Mouse (Mus musculus): ENCODE measurements around the gene Slc25a39. TPM values are rescaled to one million over a fixed set of nuclear protein-coding genes. Genes with fewer than 3 reads are reported as not detected.
A peak's percentile ranks its signal among the peaks of the same experiment; 100 is the strongest.

Gene Slc25a39
- polyA plus RNA-seq, 1 experiment from 2014 or later = 180 TPM

DNA sequence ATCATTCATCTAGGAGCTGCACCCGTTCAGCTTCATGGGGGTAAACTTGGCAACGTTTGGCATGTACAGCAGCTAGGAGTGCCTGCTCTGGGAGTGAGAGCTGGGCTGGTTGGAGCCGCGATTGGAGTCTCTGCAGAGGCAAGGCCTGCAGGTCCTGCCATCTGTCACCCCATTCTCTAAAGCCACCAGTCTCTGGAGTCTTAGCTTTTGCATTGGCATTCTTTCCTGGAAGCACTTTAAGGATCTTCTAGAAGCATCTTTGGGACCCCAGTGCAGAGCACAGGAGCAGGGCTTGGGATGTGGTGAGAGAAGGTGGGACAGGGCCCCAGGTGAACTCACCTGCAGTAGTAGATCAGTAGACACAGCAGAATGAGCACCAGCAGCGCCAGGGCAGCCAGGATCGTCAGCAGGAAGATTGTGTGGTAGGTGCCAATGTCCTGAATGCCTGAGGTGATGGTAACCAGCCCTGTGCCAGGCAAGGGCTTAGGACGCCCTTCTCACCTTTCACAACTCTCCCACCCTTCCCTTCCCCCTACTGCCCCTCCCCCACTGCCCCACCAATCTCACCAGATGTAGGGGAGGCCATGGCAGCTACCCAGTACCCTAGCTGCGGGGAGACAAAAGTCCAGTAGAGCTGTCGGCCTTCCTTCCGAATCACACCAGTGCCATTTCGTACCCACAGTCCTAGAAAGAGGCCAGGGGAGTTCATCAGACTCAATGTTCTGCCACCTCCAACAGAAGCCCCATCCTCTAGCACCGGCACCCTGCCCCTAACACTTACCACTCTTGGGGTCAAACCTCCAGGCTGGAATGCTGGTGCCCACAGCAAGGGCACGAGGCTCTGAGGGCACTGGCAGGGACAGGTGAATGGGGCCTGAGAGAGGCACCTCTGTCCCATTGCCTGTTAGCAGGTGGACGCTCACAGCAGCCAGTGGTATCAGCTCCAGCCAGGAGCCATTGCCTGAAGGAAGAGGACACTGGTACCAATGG, 31.6 kb upstream of the Slc25a39 start:
- 0 out of 2 replicates have a peak, but pooled peaks cover 4% of the 10 kb centered on the region for H3K27me3 ChIP-seq (ENCODE audit: control insufficient read depth, insufficient read depth, low read length)
- no peaks in the 10 kb centered on the region for H3K9me3 ChIP-seq (ENCODE audit: control insufficient read depth, low read length)
- H3K4me1 ChIP-seq (ENCODE audit: control insufficient read depth, insufficient read depth, low read length) = peaks cover 11% of the 10 kb centered on the region
- no peak overlapping the region for H3K4me3 ChIP-seq (ENCODE audit: low read depth, low read length)
- WGBS = 73% methylated on average over 14 of the region's 14 CpGs
- no peak for DNase-seq (ENCODE audit: low spot score)
- H3K27ac ChIP-seq (replicated peaks; ENCODE audit: low read depth, low read length) = no peak overlapping the region
- peaks cover 12% of the 10 kb centered on the region for H3K36me3 ChIP-seq (ENCODE audit: control insufficient read depth, insufficient read depth, low read length)
- H3K9ac ChIP-seq (ENCODE audit: low read length) = no peak overlapping the region
- no peak overlapping the region for H3K4me2 ChIP-seq (ENCODE audit: low read depth, severe bottlenecking)
- ATAC-seq (ENCODE audit: insufficient number of reproducible peaks, low FRiP score, low TSS enrichment, low read depth) = no peak

DNA sequence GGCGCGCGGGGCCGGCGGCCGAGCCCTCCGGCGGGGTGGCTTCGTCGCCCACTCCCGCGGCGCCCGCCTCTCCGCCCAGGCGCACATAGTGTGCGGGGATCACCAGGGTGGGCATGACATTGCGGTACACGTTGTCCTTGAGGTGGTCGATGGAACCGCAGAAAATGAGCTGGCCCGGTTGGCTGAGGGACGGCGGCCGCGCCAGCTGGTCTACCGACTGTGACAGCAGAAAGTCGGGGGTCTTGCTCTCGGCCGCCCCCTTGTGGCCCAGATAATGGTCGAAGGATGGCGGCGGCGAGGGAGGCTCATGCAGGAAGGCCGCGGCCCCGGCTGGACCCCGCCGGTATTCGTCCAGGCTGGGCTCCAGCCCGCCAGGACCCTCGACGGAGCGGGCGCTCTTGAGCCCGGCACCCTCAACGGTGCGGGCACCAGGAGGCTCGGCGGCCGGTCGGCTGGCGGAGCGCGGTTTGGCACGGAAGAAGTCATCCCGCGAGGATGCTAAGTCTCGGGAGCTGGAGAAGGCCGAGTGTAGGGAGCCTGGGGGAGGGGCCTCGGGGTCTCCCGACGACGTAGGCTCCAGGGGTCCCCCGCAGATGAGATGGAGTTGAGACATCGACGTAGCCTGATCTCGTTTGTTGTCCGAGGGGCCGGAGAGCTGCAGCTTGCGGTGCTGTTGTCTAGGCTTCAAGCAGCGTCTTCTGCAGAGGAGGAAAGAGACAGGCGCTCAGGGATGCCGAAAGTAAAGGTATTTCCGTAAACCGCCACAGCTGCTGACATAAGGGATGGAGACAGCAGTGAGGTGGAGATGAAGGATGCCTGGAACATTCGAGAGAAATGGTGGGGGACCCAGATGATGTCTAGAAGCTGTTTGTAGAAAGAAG, 30.7 kb upstream of the Slc25a39 start:
- Histone ChIP-seq H3K27me3 (ENCODE audit: control insufficient read depth, insufficient read depth, low read length) (0 out of 2 replicates have a peak, but pooled peaks cover 4% of the 10 kb centered on the region), H3K9ac (ENCODE audit: low read length) (peak overlapping the region; percentile 39; the same call in 1 of the 2 replicates), H3K9me3 (ENCODE audit: control insufficient read depth, low read length) (no peaks in the 10 kb centered on the region), H3K27ac (replicated peaks; ENCODE audit: low read depth, low read length) (no peak overlapping the region), H3K4me3 (ENCODE audit: low read depth, low read length) (peak overlapping the region; percentile 32), H3K36me3 (ENCODE audit: control insufficient read depth, insufficient read depth, low read length) (peaks cover 14% of the 10 kb centered on the region), H3K4me2 (ENCODE audit: low read depth, severe bottlenecking) (peak overlapping the region; percentile 82), H3K4me1 (ENCODE audit: control insufficient read depth, insufficient read depth, low read length) (peaks cover 11% of the 10 kb centered on the region)
- WGBS = 6% methylated on average over 77 of the region's 77 CpGs
- DNase-seq (ENCODE audit: low spot score) (peak; percentile 98), ATAC-seq (ENCODE audit: insufficient number of reproducible peaks, low FRiP score, low TSS enrichment, low read depth) (peak; percentile 23; the same call in 1 of the 2 replicates)

DNA sequence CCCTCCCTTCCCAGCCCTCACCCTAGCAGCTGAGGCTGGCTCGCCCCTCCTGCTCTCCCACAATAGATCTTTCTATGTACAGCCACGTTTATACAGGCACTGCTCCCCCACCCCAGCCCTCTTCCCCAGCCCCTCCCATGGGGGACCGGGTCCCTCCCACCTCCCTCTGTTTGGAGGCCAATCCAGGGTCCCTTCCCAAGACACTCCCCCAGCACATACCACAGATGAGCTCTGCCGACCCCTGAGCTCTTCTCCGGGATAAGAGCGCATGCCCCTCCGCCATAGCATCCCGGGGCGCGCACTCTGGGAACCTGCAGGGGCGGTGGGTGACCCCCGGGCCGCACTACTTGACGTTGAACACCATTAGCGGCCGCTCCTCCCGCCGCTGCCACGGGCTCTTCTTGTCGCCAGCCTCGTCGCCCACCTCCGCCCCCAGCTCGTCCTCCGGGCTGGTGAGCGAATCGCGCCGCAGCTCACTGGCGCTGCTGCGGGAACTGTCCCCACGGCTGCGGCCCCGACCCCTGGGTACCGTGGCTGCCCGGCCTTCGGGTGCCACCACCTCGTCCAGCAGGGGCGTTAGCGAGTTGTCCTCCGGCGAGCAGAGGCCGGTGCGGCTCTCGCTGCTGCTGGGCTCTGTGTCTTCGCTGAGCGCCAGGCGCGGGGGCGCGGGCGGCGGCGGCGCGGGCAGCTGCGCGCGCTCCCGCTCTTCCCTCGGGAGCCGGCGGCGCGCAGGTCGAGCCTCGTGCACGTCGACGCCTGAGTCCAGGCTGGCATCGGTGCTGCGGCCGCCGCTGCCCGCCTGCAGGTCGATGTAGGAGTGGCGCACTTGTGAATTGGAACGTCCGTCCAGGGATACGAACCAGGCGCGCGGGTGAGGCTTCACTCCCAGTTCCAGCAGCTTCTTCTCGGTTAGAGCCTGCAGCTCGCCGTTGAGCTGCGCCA, 29.6 kb upstream of the Slc25a39 start:
- no peak for ATAC-seq (ENCODE audit: insufficient number of reproducible peaks, low FRiP score, low TSS enrichment, low read depth)

DNA sequence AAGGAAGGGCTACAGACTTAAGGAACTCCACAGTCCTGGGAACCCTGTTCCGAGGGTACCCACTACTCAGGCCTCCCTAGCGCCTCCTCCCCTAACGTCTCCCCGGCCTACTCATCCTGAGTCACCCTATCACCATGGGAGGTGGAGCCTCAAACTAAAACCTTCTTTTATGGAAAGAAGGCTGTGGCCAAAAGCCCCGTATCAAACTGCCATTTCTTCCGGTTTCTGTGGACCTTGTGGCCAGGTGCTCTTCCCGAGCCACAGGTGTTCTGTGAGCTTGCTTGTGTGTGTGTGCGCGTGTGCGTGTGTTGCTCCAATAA, 28.7 kb upstream of the Slc25a39 start:
- no peak overlapping the region for H3K4me2 ChIP-seq (ENCODE audit: low read depth, severe bottlenecking)
- H3K27me3 ChIP-seq (ENCODE audit: control insufficient read depth, insufficient read depth, low read length) = 0 out of 2 replicates have a peak, but pooled peaks cover 4% of the 10 kb centered on the region
- no peak for DNase-seq (ENCODE audit: low spot score)
- no peak overlapping the region for H3K9ac ChIP-seq (ENCODE audit: low read length)
- no peak for ATAC-seq (ENCODE audit: insufficient number of reproducible peaks, low FRiP score, low TSS enrichment, low read depth)
- 84% methylated on average over 10 of the region's 10 CpGs for WGBS
- H3K9me3 ChIP-seq (ENCODE audit: control insufficient read depth, low read length) = no peaks in the 10 kb centered on the region
- peaks cover 9% of the 10 kb centered on the region for H3K36me3 ChIP-seq (ENCODE audit: control insufficient read depth, insufficient read depth, low read length)
- no peak overlapping the region for H3K4me3 ChIP-seq (ENCODE audit: low read depth, low read length)
- no peak overlapping the region for H3K27ac ChIP-seq (replicated peaks; ENCODE audit: low read depth, low read length)
- peaks cover 11% of the 10 kb centered on the region for H3K4me1 ChIP-seq (ENCODE audit: control insufficient read depth, insufficient read depth, low read length)

More for the DNA sequence above, 29.6 kb upstream of the Slc25a39 start:
- Histone ChIP-seq H3K27ac (replicated peaks; ENCODE audit: low read depth, low read length) (no peak overlapping the region), H3K4me1 (ENCODE audit: control insufficient read depth, insufficient read depth, low read length) (peaks cover 11% of the 10 kb centered on the region), H3K4me2 (ENCODE audit: low read depth, severe bottlenecking) (peak overlapping the region; percentile 82), H3K4me3 (ENCODE audit: low read depth, low read length) (peak overlapping the region; percentile 32), H3K27me3 (ENCODE audit: control insufficient read depth, insufficient read depth, low read length) (0 out of 2 replicates have a peak, but pooled peaks cover 4% of the 10 kb centered on the region), H3K36me3 (ENCODE audit: control insufficient read depth, insufficient read depth, low read length) (peaks cover 14% of the 10 kb centered on the region), H3K9ac (ENCODE audit: low read length) (peak overlapping the region; percentile 49), H3K9me3 (ENCODE audit: control insufficient read depth, low read length) (no peaks in the 10 kb centered on the region)
- DNase-seq (ENCODE audit: low spot score) = peak; percentile 75
- WGBS = 2% methylated on average over 85 of the region's 87 CpGs

DNA sequence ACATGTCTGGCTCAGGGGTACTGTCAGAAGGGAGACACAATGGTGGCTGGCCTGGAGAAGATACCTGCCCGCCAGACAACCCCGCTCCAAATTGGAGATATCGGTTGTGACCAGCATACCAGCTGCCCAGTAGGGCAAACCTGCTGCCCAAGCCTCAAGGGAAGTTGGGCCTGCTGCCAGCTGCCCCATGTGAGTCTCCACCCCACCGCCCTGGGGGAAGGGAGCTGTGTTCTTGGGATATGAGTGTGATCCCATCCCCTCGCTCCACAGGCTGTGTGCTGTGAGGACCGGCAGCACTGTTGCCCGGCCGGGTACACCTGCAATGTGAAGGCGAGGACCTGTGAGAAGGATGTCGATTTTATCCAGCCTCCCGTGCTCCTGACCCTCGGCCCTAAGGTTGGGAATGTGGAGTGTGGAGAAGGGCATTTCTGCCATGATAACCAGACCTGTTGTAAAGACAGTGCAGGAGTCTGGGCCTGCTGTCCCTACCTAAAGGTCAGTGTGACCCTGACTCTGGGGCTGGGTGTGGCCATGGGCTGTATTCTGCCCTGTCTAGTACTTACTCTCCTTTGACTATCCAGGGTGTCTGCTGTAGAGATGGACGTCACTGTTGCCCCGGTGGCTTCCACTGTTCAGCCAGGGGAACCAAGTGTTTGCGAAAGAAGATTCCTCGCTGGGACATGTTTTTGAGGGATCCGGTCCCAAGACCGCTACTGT, 28.2 kb upstream of the Slc25a39 start:
- Histone ChIP-seq H3K36me3 (ENCODE audit: control insufficient read depth, insufficient read depth, low read length) (peaks cover 9% of the 10 kb centered on the region), H3K9ac (ENCODE audit: low read length) (no peak overlapping the region), H3K27ac (replicated peaks; ENCODE audit: low read depth, low read length) (no peak overlapping the region), H3K27me3 (ENCODE audit: control insufficient read depth, insufficient read depth, low read length) (0 out of 2 replicates have a peak, but pooled peaks cover 4% of the 10 kb centered on the region), H3K4me3 (ENCODE audit: low read depth, low read length) (no peak overlapping the region), H3K9me3 (ENCODE audit: control insufficient read depth, low read length) (no peaks in the 10 kb centered on the region), H3K4me1 (ENCODE audit: control insufficient read depth, insufficient read depth, low read length) (peaks cover 11% of the 10 kb centered on the region), H3K4me2 (ENCODE audit: low read depth, severe bottlenecking) (no peak overlapping the region)
- WGBS = 92% methylated on average over 18 of the region's 18 CpGs
- no peak for ATAC-seq (ENCODE audit: insufficient number of reproducible peaks, low FRiP score, low TSS enrichment, low read depth)
- no peak for DNase-seq (ENCODE audit: low spot score)

GRCm38 (mm10) chr11:102434816-102435705, 27.3 kb upstream of the Slc25a39 start:
- Histone ChIP-seq H3K9ac (ENCODE audit: low read length) (no peak overlapping the region), H3K27ac (replicated peaks; ENCODE audit: low read depth, low read length) (no peak overlapping the region), H3K4me3 (ENCODE audit: low read depth, low read length) (no peak overlapping the region), H3K4me2 (ENCODE audit: low read depth, severe bottlenecking) (no peak overlapping the region), H3K36me3 (ENCODE audit: control insufficient read depth, insufficient read depth, low read length) (peaks cover 9% of the 10 kb centered on the region), H3K4me1 (ENCODE audit: control insufficient read depth, insufficient read depth, low read length) (peaks cover 11% of the 10 kb centered on the region), H3K9me3 (ENCODE audit: control insufficient read depth, low read length) (no peaks in the 10 kb centered on the region), H3K27me3 (ENCODE audit: control insufficient read depth, insufficient read depth, low read length) (0 out of 2 replicates have a peak, but pooled peaks cover 4% of the 10 kb centered on the region)
- DNase-seq (ENCODE audit: low spot score) = no peak
- ATAC-seq (ENCODE audit: insufficient number of reproducible peaks, low FRiP score, low TSS enrichment, low read depth) = no peak
- WGBS = 93% methylated on average over 11 of the region's 11 CpGs

DNA sequence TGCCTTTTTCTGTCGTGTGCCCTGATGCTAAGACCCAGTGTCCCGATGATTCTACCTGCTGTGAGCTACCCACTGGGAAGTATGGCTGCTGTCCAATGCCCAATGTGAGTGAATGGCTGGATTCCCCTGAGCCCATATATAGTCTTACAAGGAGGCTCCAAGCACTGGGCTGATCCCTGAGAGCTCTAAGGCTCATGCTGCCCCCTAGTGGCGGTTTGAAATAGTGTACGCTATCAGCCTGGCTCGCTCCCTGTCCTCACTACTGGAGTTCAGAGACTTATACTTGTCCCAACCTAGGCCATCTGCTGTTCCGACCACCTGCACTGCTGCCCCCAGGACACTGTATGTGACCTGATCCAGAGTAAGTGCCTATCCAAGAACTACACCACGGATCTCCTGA, 26.7 kb upstream of the Slc25a39 start:
- Histone ChIP-seq H3K4me1 (ENCODE audit: control insufficient read depth, insufficient read depth, low read length) (peaks cover 14% of the 10 kb centered on the region), H3K9me3 (ENCODE audit: control insufficient read depth, low read length) (no peaks in the 10 kb centered on the region), H3K4me2 (ENCODE audit: low read depth, severe bottlenecking) (no peak overlapping the region), H3K4me3 (ENCODE audit: low read depth, low read length) (no peak overlapping the region), H3K36me3 (ENCODE audit: control insufficient read depth, insufficient read depth, low read length) (peaks cover 9% of the 10 kb centered on the region), H3K9ac (ENCODE audit: low read length) (no peak overlapping the region), H3K27ac (replicated peaks; ENCODE audit: low read depth, low read length) (no peak overlapping the region), H3K27me3 (ENCODE audit: control insufficient read depth, insufficient read depth, low read length) (0 out of 2 replicates have a peak, but pooled peaks cover 4% of the 10 kb centered on the region)
- ATAC-seq (ENCODE audit: insufficient number of reproducible peaks, low FRiP score, low TSS enrichment, low read depth) (no peak), DNase-seq (ENCODE audit: low spot score) (peak; percentile 93)
- 19% methylated on average over 7 of the region's 7 CpGs for WGBS
